Mouse (Mus musculus) embryonic facial prominence, embryonic 11.5 days (tissue): ENCODE results near the gene Olfr19. TPM values are rescaled to one million over a fixed set of nuclear protein-coding genes. Genes with fewer than 3 reads are reported as not detected.
"Not testable (repeated sequence)": the region's sequence is repeated elsewhere in the genome, so short reads cannot be mapped to it uniquely, and the experiment has no call there.

Experiments used
- ATAC-seq: fragments of 200-750 bp; cut with Nextera tagmentation; replicated peaks from 2 replicates; pipeline ENCODE4 v1.8.0; 2017; ENCODE audit warnings: low read depth; ENCODE audit not compliant: insufficient number of reproducible peaks, low FRiP score, low TSS enrichment
- DNase-seq: peaks from one replicate; pipeline ENCODE4 v3.0.0-alpha.2; 2015; ENCODE audit warnings: low spot score
- H3K27ac ChIP-seq: fragments of 300-500 bp; sonication (generic); replicated peaks from 2 replicates; pipeline ENCODE4 v1.5.1; 2014; ENCODE audit warnings: mild to moderate bottlenecking, low read depth, low read length, control low read depth
- H3K27me3 ChIP-seq: fragments of 300-500 bp; sonication (generic); 2 replicates; pipeline ENCODE4 v1.6.1; 2014; ENCODE audit warnings: mild to moderate bottlenecking, low read length, moderate library complexity, mixed read lengths; ENCODE audit not compliant: control insufficient read depth, insufficient read depth
- H3K36me3 ChIP-seq: fragments of 300-500 bp; sonication (generic); replicated peaks from 2 replicates; pipeline ENCODE4 v1.6.1; 2014; ENCODE audit warnings: low read depth, mild to moderate bottlenecking, low read length, moderate library complexity, mixed read lengths; ENCODE audit not compliant: control insufficient read depth, insufficient read depth
- H3K4me1 ChIP-seq: fragments of 300-500 bp; sonication (generic); 2 replicates; pipeline ENCODE4 v1.6.1; 2014; ENCODE audit warnings: low read length, mixed read lengths; ENCODE audit not compliant: control insufficient read depth, insufficient read depth
- H3K4me2 ChIP-seq: fragments of 300-500 bp; sonication (generic); 2 replicates; pipeline ENCODE4 v1.6.1; 2014; ENCODE audit warnings: low read depth, mild to moderate bottlenecking, control low read depth, low read length, moderate library complexity
- H3K4me3 ChIP-seq: fragments of 300-500 bp; sonication (generic); 2 replicates; pipeline ENCODE4 v1.5.1; 2014; ENCODE audit warnings: low read depth, low read length, control low read depth
- H3K9ac ChIP-seq: fragments of 300-500 bp; sonication (generic); replicated peaks from 2 replicates; pipeline ENCODE4 v1.6.1; 2014; ENCODE audit warnings: mild to moderate bottlenecking, control low read depth, low read length
- H3K9me3 ChIP-seq: fragments of 300-500 bp; sonication (generic); replicated peaks from 2 replicates; pipeline ENCODE4 v1.6.1; 2016; ENCODE audit warnings: mild to moderate bottlenecking, low read length, inconsistent platforms, mixed read lengths; ENCODE audit not compliant: control insufficient read depth
- WGBS: fragments of 180-500 bp; shearing (Covaris S2); extraction: QIAGEN DNeasy Blood & Tissue Kit; methylation state at CpG from one replicate; pipeline ENCODE4 v1.1.7; 2014; 5-methylcytosine and 5-hydroxymethylcytosine counted together
- polyA plus RNA-seq: library from polyadenylated mRNA; unstranded; fragments of >200 nt; fragmentation: Nextera tagmentation; extraction: Ambion mirVana; gene quantifications from 2 replicates; pipeline ENCODE4 v1.2.1, GENCODE M21; 2014

The Olfr19 gene
- not detected in 2 replicates for polyA plus RNA-seq

- Histone ChIP-seq H3K4me1 (no peaks in the 10 kb centered on the region), H3K36me3 (no peaks in the 10 kb centered on the region), H3K4me2 (no peak within 1 kb of the TSS), H3K9me3 (no peaks in the 10 kb centered on the region), H3K27me3 (no peaks in the 10 kb centered on the region), H3K4me3 (no peak within 1 kb of the TSS), H3K9ac (no peak within 1 kb of the TSS), H3K27ac (no peak within 1 kb of the TSS)
- ATAC-seq (no peak), DNase-seq (no peak)
- WGBS, result 80% methylated on average over 2 of the region's 2 CpGs
Measured at GRCm38 (mm10) chr16:16676305-16676704, at the start of gene Olfr19. Gene Olfr19, minus strand, starts transcription at chr16:16676405.

DNA sequence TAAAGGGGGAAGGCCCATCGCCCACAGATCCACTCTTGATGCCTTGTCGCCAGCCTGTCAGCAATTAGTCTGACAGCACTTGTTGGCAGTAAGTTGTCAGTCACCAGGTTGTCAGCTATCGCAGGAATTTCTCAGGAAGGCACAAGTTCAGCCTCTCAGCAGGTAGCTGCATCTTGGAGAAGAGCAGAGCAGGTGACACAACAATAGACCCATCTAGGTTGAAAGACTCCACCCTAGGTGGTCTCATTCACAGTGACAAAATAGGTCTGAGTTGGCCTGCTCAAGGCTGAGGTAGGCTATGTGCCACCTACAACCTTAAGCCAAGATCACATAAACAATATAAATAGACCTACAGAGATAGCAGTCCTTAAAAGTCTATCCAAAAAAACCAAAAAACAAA, 8.8 kb upstream of the Olfr19 start:
- Histone ChIP-seq H3K9me3 (no peaks in the 10 kb centered on the region), H3K36me3 (no peaks in the 10 kb centered on the region), H3K27me3 (no peaks in the 10 kb centered on the region), H3K27ac (no peak overlapping the region), H3K4me2 (no peak overlapping the region), H3K4me1 (no peaks in the 10 kb centered on the region), H3K4me3 (no peak overlapping the region), H3K9ac (no peak overlapping the region)
- WGBS, result 72% methylated on average over 3 of the region's 3 CpGs
- ATAC-seq (no peak), DNase-seq (no peak)

- no peak for ATAC-seq
- H3K4me3 ChIP-seq, result no peak overlapping the region
- H3K27me3 ChIP-seq, result no peaks in the 10 kb centered on the region
- H3K9ac ChIP-seq, result no peak overlapping the region
- no peaks in the 10 kb centered on the region for H3K4me1 ChIP-seq
- no peak overlapping the region for H3K4me2 ChIP-seq
- no peak overlapping the region for H3K27ac ChIP-seq
- no peaks in the 10 kb centered on the region for H3K36me3 ChIP-seq
- no peak for DNase-seq
- no peaks in the 10 kb centered on the region for H3K9me3 ChIP-seq
- WGBS, result 77% methylated on average over 2 of the region's 2 CpGs
Measured at GRCm38 (mm10) chr16:16684053-16684452, 7.8 kb upstream of the Olfr19 start.

DNA sequence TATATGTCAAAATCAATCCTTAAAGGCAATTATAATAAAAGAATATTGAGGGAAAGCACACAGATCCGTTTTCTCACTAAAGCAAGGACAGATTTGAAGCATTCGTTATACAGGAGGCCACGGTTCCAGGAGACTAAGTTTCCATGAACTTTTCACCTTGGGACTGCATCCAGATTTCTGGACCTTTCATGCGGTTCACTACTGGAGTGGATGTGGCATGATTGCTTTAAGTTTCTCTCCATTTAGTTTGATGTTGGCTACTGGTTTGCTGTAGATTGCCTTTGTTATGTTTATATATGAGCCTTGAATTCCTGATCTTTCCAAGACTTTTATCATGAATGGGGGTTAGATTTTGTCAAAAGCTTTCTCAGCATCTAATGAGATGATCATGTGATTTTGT, 11.2 kb downstream of the Olfr19 start:
- Histone ChIP-seq H3K4me2 (no peak overlapping the region), H3K9me3 (no peaks in the 10 kb centered on the region), H3K9ac (no peak overlapping the region), H3K4me3 (no peak overlapping the region), H3K27ac (no peak overlapping the region), H3K4me1 (no peaks in the 10 kb centered on the region), H3K36me3 (no peaks in the 10 kb centered on the region), H3K27me3 (no peaks in the 10 kb centered on the region)
- 83% methylated on average over 4 of the region's 4 CpGs for WGBS
- ATAC-seq, result no peak
- DNase-seq, result no peak

GRCm38 (mm10) chr16:16664516-16664915, 11.7 kb downstream of the Olfr19 start:
- not testable (repeated sequence) for H3K27ac ChIP-seq, DNase-seq, H3K4me3 ChIP-seq, H3K9ac ChIP-seq, H3K4me1 ChIP-seq, H3K9me3 ChIP-seq, H3K4me2 ChIP-seq, ATAC-seq, H3K36me3 ChIP-seq, H3K27me3 ChIP-seq

DNA sequence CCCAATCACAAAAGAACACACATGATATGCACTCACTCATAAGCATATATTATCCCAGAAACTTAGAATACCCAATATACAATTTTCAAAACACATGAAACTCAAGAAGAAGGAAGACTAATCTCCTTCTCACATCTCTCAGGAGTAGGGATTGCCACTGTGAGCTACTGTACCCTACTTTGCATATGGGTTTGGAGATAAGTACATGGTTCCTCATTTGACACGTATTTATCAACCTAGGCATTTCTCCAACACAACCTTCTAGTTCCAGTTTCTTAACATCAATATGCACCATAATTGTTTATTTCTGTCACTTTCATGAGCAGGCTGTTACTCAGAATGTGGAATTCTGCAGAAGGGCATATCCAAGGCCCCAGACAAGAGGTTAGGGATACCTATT, 31.1 kb downstream of the Olfr19 start:
- ATAC-seq (no peak), DNase-seq (no peak)
- 86% methylated on average over 1 of the region's 1 CpGs for WGBS
- H3K9ac ChIP-seq, result no peak overlapping the region
- no peaks in the 10 kb centered on the region for H3K36me3 ChIP-seq
- no peaks in the 10 kb centered on the region for H3K9me3 ChIP-seq
- H3K4me2 ChIP-seq, result no peak overlapping the region
- H3K27ac ChIP-seq, result no peak overlapping the region
- no peaks in the 10 kb centered on the region for H3K27me3 ChIP-seq
- H3K4me1 ChIP-seq, result no peaks in the 10 kb centered on the region
- H3K4me3 ChIP-seq, result no peak overlapping the region

DNA sequence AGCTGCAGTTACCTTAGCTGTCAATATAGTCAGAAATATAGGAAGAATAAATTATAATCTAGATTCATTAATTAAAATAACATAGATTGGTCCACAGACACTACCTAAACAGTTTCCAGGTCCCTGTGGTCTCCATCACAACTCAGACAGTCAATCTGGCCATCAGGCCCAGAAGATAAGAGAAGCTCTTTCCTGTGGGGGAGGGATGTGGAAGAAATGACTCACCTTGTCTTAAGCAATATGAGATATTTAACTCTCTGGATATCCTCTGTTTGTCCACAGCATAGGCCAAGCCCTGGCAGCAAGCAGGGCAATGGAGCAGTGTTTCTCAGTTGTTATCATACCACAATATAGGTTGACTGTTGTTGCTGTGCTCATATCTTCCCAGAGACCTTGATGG, 42.5 kb downstream of the Olfr19 start:
- no peaks in the 10 kb centered on the region for H3K4me1 ChIP-seq
- no peak overlapping the region for H3K4me2 ChIP-seq
- no peak overlapping the region for H3K4me3 ChIP-seq
- DNase-seq (no peak), ATAC-seq (no peak)
- H3K27ac ChIP-seq, result no peak overlapping the region
- H3K9me3 ChIP-seq, result no peaks in the 10 kb centered on the region
- no peaks in the 10 kb centered on the region for H3K36me3 ChIP-seq
- no peaks in the 10 kb centered on the region for H3K27me3 ChIP-seq
- H3K9ac ChIP-seq, result no peak overlapping the region
